Mouse (Mus musculus) myocyte (in vitro differentiated cells): ENCODE results near the gene Mest. TPM values are rescaled to one million over a fixed set of nuclear protein-coding genes. Genes with fewer than 3 reads are reported as not detected.

ENCODE experiments used
- H3K27me3 ChIP-seq: one replicate; pipeline ENCODE4 v1.6.1; 2011; ENCODE audit not compliant: control insufficient read depth, insufficient read depth, insufficient read length
- H3K36me3 ChIP-seq: one replicate; pipeline ENCODE4 v1.6.1; 2011; ENCODE audit not compliant: control insufficient read depth, insufficient read depth
- H3K4me2 ChIP-seq: one replicate; pipeline ENCODE4 v1.6.1; 2011; ENCODE audit warnings: low read depth, control low read depth
- H3K4me3 ChIP-seq: one replicate; pipeline ENCODE4 v1.5.1; 2011; ENCODE audit warnings: mild to moderate bottlenecking, control low read depth, moderate library complexity
- H3K79me2 ChIP-seq: one replicate; pipeline ENCODE4 v1.6.1; 2011; ENCODE audit not compliant: control insufficient read depth, insufficient read depth
- H3ac ChIP-seq: one replicate; pipeline ENCODE4 v1.6.1; 2011; ENCODE audit not compliant: control insufficient read depth, insufficient read length
- CEBPB ChIP-seq: IDR thresholded peaks from 2 replicates; pipeline ENCODE4 v1.6.1; 2011; ENCODE audit warnings: mild to moderate bottlenecking, moderate library complexity; ENCODE audit not compliant: poor library complexity, insufficient read depth, severe bottlenecking
- E2F4 ChIP-seq: IDR thresholded peaks from one replicate; pipeline ENCODE4 v1.6.1; 2011; ENCODE audit warnings: mild to moderate bottlenecking, control low read depth, moderate library complexity; ENCODE audit not compliant: insufficient read depth
- MAX ChIP-seq: IDR thresholded peaks from one replicate; pipeline ENCODE4 v1.6.1; 2011; ENCODE audit warnings: low read depth, mild to moderate bottlenecking, control low read depth
- MYOD1 ChIP-seq, 3 experiments: IDR thresholded peaks; one replicate each; pipeline ENCODE4 v1.6.1; 2011; ENCODE audit warnings: control low read depth in 2 of 3, low read depth in 2 of 3, mild to moderate bottlenecking in 2 of 3, moderate library complexity in 1 of 3; ENCODE audit not compliant: insufficient read length in 2 of 3, control insufficient read depth in 1 of 3
- MYOG ChIP-seq, 3 experiments: IDR thresholded peaks; one replicate each; pipeline ENCODE4 v1.6.1; 2011; ENCODE audit warnings: control low read depth in 2 of 3, low read depth in 2 of 3, mild to moderate bottlenecking in 2 of 3; ENCODE audit not compliant: insufficient read length in 2 of 3, control insufficient read depth in 1 of 3, insufficient read depth in 1 of 3
- POLR2A ChIP-seq: IDR thresholded peaks from one replicate; pipeline ENCODE4 v1.6.1; 2011; ENCODE audit warnings: low read depth, mild to moderate bottlenecking, control low read depth, moderate library complexity; ENCODE audit not compliant: insufficient read length
- POLR2AphosphoS2 ChIP-seq: IDR thresholded peaks from one replicate; pipeline ENCODE4 v1.6.1; 2011; ENCODE audit warnings: low read depth, control low read depth; ENCODE audit not compliant: insufficient read length
- REST ChIP-seq: IDR thresholded peaks from one replicate; pipeline ENCODE4 v1.6.1; 2011; ENCODE audit warnings: mild to moderate bottlenecking, control low read depth, moderate library complexity; ENCODE audit not compliant: insufficient read depth, insufficient read length
- SRF ChIP-seq: IDR thresholded peaks from one replicate; pipeline ENCODE4 v1.6.1; 2011; ENCODE audit warnings: low read depth; ENCODE audit not compliant: control insufficient read depth, insufficient read length
- TCF12 ChIP-seq: IDR thresholded peaks from one replicate; pipeline ENCODE4 v1.6.1; 2011; ENCODE audit warnings: mild to moderate bottlenecking, control low read depth; ENCODE audit not compliant: poor library complexity, insufficient read depth, severe bottlenecking
- TCF3 ChIP-seq: IDR thresholded peaks from one replicate; pipeline ENCODE4 v1.6.1; 2011; ENCODE audit warnings: low read depth, control low read depth; ENCODE audit not compliant: insufficient read length
- USF1 ChIP-seq: IDR thresholded peaks from one replicate; pipeline ENCODE4 v1.6.1; 2011; ENCODE audit warnings: low read depth, mild to moderate bottlenecking, control low read depth, moderate library complexity
- polyA plus RNA-seq: library from polyadenylated mRNA; unstranded; fragments of >200 nt; fragmentation: generic; extraction: Trizol; gene quantifications from one replicate; pipeline ENCODE4 v1.2.1, GENCODE M21; 2012; ENCODE audit warnings: missing spikeins

The Mest gene
- polyA plus RNA-seq, 1 experiment, result 6.3 TPM

DNA sequence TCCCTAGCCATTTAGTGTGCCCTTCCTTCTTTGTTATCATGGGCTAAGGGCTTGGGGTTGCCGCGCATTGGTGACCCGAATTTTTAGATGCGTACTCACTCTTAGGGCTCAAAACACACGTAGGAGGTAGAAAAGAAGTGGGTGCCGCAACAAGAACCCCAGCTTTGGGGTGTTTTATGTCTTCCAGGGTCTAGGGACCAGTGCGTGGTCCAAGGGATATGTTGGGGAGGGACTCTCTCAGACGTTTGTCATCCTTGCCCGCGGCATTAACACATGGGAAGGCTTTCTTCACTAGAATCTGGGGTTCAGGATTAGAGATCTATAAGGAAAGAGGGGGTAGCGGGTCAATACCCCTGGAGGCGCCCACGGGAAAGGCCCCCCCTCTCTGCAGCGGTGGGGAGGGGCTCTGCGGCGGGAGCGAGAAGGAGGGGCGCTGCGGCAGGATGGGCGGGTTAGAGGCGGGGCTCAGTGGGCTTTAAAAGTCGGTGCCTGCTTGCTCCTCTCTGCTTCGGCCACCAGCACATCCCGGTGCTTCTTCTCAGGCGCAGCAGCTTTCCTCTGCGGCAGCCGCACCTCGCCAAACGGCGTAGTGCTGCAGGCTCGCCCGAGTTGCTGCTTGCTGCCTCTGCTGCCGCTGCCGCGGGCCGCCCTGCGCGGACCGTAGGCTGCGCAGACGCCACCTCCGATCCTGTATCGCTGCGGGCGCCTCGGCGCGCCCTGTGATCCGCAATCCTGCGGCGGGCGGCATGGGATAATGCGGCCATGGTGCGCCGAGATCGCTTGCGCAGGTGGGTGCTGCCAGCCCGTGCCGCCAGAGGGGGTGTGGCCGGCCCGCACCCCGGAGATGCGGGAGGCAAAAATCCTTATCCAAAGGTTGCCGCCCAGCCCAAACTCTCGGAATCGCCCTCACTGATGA is 14.5 kb downstream of the Mest start:
- no peak for TF ChIP-seq CEBPB
- peak; percentile 51 for TF ChIP-seq POLR2AphosphoS2
- TF ChIP-seq SRF, result no peak
- TF ChIP-seq POLR2A, result peak; percentile 76
- no peak for TF ChIP-seq USF1
- no peak for TF ChIP-seq MYOG (IDR thresholded peaks at IDR 0.05; ENCODE audit: control insufficient read depth in 1 of 3, insufficient read depth in 1 of 3, insufficient read length in 2 of 3, low read depth in 2 of 3)
- H3K79me2 ChIP-seq, result peaks cover 3% of the 10 kb centered on the region
- H3K4me3 ChIP-seq, result peak overlapping the region; percentile 22
- peak overlapping the region; percentile 2 for H3ac ChIP-seq
- peak overlapping the region; percentile 75 for H3K4me2 ChIP-seq
- H3K36me3 ChIP-seq, result no peaks in the 10 kb centered on the region
- H3K27me3 ChIP-seq, result no peaks in the 10 kb centered on the region

DNA sequence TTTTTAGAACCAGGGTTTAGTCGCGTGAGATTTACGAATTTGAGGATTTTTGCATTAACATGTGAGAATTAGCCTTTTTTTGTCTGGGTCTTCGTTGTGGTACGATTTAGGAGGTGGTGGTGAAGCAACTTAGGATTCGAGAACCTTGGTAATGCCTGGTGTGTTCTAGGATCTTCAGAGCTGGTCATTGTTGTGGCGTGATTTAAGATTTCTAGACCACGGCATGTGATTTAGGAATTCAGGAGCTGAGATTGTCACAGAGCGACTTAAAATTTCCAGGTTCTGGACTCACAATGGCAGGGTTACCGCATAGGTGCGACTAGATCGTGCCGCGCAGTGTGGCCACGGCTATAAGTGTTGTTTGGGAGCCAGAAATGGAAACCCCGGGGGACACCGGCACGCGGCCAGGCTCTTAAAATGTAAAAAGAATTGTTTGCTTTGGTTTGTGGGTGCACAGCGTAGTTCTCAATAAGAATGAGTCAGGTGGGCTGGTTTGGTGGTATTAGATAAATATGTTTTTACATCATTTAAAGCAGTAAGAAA is 15.2 kb downstream of the Mest start:
- H3K79me2 ChIP-seq, result peaks cover 3% of the 10 kb centered on the region
- H3ac ChIP-seq, result peak overlapping the region; percentile 2
- no peak for TF ChIP-seq E2F4
- TF ChIP-seq MYOD1 (IDR thresholded peaks at IDR 0.05; ENCODE audit: control insufficient read depth in 1 of 3, insufficient read length in 2 of 3, low read depth in 2 of 3), result no peak
- TF ChIP-seq REST, result no peak
- no peak for TF ChIP-seq MAX
- TF ChIP-seq POLR2AphosphoS2, result no peak
- TF ChIP-seq TCF12, result no peak
- no peak for TF ChIP-seq MYOG (IDR thresholded peaks at IDR 0.05; ENCODE audit: control insufficient read depth in 1 of 3, insufficient read depth in 1 of 3, insufficient read length in 2 of 3, low read depth in 2 of 3)
- TF ChIP-seq POLR2A, result no peak
- no peak for TF ChIP-seq CEBPB
- no peak for TF ChIP-seq USF1
- TF ChIP-seq SRF, result no peak
- TF ChIP-seq TCF3, result no peak
- H3K4me2 ChIP-seq, result peak overlapping the region; percentile 75
- peak overlapping the region; percentile 22 for H3K4me3 ChIP-seq
- no peaks in the 10 kb centered on the region for H3K27me3 ChIP-seq
- peaks cover under 1% of the 10 kb centered on the region for H3K36me3 ChIP-seq

DNA sequence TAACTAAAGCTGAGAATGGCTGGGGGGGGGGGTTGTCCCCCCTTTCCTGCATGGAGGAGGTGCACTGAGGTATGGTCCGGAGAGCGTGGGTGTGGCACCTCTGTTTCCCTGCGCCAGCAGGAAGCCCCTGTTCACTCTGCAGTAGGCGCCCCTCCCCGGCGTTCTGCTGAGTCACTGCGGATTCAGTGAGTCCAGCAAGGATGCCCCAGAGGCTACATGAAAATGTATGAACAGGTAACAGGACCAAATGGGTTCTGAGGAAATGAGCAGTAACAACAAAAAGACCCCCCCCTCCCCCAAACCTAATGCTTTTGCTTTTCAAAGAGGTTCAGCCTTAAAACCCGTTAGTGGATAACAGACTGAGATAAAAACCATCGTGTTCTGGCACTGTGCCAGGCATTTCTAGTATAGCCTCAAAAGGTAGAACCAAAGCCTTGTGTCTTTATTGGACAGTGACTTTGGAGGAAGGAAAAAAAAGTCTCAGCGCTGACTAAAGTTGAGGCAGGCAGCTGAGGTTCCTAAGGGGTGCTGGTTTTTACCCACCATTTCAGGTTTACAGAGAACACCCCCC is 15.9 kb downstream of the Mest start:
- Histone ChIP-seq H3ac (no peak overlapping the region), H3K4me3 (peak overlapping the region; percentile 22), H3K36me3 (peaks cover 7% of the 10 kb centered on the region), H3K27me3 (no peaks in the 10 kb centered on the region), H3K79me2 (peaks cover 3% of the 10 kb centered on the region), H3K4me2 (peak overlapping the region; percentile 75)
- no peak for TF ChIP-seq CEBPB
- TF ChIP-seq TCF3, result no peak
- TF ChIP-seq MYOD1 (IDR thresholded peaks at IDR 0.05; ENCODE audit: control insufficient read depth in 1 of 3, insufficient read length in 2 of 3, low read depth in 2 of 3), result no peak
- TF ChIP-seq E2F4, result no peak
- TF ChIP-seq REST, result no peak
- no peak for TF ChIP-seq SRF
- TF ChIP-seq POLR2AphosphoS2, result no peak
- no peak for TF ChIP-seq TCF12
- TF ChIP-seq USF1, result no peak
- no peak for TF ChIP-seq POLR2A

DNA sequence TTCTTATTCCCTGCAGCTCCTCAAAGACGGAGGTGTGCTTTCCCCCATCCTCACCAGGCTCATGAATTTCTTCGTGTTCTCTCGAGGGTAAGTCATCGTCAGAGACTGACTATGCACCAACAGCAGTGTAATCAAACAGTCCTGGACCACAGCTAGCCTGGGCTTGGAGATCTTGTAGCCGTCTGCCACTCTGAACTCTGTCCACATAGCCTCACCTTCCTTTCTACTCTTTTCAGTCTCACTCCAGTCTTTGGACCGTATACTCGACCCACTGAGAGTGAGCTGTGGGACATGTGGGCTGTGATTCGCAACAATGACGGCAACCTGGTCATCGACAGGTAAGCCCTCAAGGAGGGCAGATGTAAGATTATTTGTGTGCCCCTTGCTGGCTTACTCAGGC is 21.5 kb downstream of the Mest start:
- H3K4me3 ChIP-seq, result no peak overlapping the region
- no peaks in the 10 kb centered on the region for H3K79me2 ChIP-seq
- no peaks in the 10 kb centered on the region for H3K27me3 ChIP-seq
- peaks cover 23% of the 10 kb centered on the region for H3K36me3 ChIP-seq
- no peak overlapping the region for H3ac ChIP-seq
- no peak overlapping the region for H3K4me2 ChIP-seq
- no peak for TF ChIP-seq POLR2A
- no peak for TF ChIP-seq MAX
- TF ChIP-seq USF1, result no peak
- TF ChIP-seq REST, result no peak
- no peak for TF ChIP-seq POLR2AphosphoS2
- TF ChIP-seq E2F4, result no peak
- TF ChIP-seq MYOD1 (IDR thresholded peaks at IDR 0.05; ENCODE audit: control insufficient read depth in 1 of 3, insufficient read length in 2 of 3, low read depth in 2 of 3), result no peak
- no peak for TF ChIP-seq MYOG (IDR thresholded peaks at IDR 0.05; ENCODE audit: control insufficient read depth in 1 of 3, insufficient read depth in 1 of 3, insufficient read length in 2 of 3, low read depth in 2 of 3)
- TF ChIP-seq TCF3, result no peak
- no peak for TF ChIP-seq TCF12
- TF ChIP-seq CEBPB, result no peak
- TF ChIP-seq SRF, result no peak
